Mouse (Mus musculus): ENCODE data around the gene Fzr1. TPM values are rescaled to one million over a fixed set of nuclear protein-coding genes. Genes with fewer than 3 reads are reported as not detected.

The Fzr1 gene
- total and polyA plus RNA-seq, 2 experiments from 2014 or later, result 98.3 to 147 TPM

DNA sequence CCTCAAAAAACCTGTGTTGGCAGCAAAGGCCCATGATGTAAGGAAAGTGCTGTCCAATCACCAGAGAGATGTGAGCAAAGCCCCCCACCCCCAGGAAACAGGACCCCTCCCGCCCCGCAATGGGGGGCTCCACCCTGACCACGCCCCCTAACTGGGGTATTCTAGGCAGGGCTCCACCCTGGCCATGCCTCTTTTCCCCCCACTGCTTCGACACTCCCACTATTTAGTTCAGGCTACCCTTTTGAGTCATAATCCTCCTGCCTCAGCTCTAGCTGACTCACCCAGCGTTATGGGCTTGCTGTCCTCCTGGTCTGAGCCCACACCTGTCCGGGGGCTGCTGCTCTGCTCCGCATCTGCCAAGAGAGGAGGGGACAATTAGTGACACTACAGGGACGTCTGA lies 31.0 kb upstream of the Fzr1 start:
- no peaks in the 10 kb centered on the region for H3K9me3 ChIP-seq (ENCODE audit: low read length)
- H3K9ac ChIP-seq (replicated peaks; ENCODE audit: low read length, poor library complexity, severe bottlenecking), result no peak overlapping the region
- H3K4me1 ChIP-seq (ENCODE audit: insufficient read depth, low read length), result 0 out of 2 replicates have a peak, but pooled peaks cover 5% of the 10 kb centered on the region
- TF ChIP-seq CTCF (IDR thresholded peaks at IDR 0.05), result no peak
- H3K36me3 ChIP-seq (ENCODE audit: insufficient read depth, low read length), result peaks cover 41% of the 10 kb centered on the region
- no peak overlapping the region for H3K27ac ChIP-seq (ENCODE audit: low read depth, low read length)
- H3K4me2 ChIP-seq (ENCODE audit: low read depth, low read length, poor library complexity, severe bottlenecking), result no peak overlapping the region
- WGBS, result 15% methylated on average over 8 of the region's 8 CpGs
- H3K27me3 ChIP-seq (ENCODE audit: insufficient read depth, low read length), result 0 out of 2 replicates have a peak, but pooled peaks cover 4% of the 10 kb centered on the region
- ATAC-seq (ENCODE audit: low FRiP score), result no peak
- no peak for DNase-seq (ENCODE audit: low spot score)
- no peak overlapping the region for H3K4me3 ChIP-seq (ENCODE audit: low read depth, low read length)

DNA sequence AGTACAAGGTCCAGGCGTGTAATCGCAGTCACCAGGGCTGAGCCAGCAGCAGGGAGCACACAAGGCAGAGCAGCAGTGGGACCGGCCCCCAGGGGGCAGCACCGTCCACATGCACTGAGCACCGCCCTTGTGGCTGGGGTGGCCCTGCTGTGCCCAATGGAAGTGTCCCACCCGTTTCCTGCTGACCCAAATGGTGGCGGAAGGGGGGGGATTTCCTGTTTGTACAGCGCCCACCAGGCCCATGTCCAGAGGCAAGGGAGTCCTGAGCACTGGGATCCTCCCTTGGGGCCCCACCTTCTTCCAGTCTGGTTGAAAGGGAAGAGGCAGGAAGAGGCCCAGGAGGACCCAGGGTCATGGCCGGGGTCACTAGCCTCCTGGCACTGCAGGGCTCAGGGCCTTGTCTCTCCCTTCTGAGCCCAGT lies 30.6 kb upstream of the Fzr1 start:
- Histone ChIP-seq H3K36me3 (ENCODE audit: insufficient read depth, low read length) (peaks cover 42% of the 10 kb centered on the region), H3K27ac (ENCODE audit: low read depth, low read length) (no peak overlapping the region), H3K9me3 (ENCODE audit: low read length) (no peaks in the 10 kb centered on the region), H3K27me3 (ENCODE audit: insufficient read depth, low read length) (0 out of 2 replicates have a peak, but pooled peaks cover 4% of the 10 kb centered on the region), H3K4me2 (ENCODE audit: low read depth, low read length, poor library complexity, severe bottlenecking) (no peak overlapping the region), H3K4me3 (ENCODE audit: low read depth, low read length) (no peak overlapping the region), H3K9ac (replicated peaks; ENCODE audit: low read length, poor library complexity, severe bottlenecking) (no peak overlapping the region), H3K4me1 (ENCODE audit: insufficient read depth, low read length) (0 out of 2 replicates have a peak, but pooled peaks cover 3% of the 10 kb centered on the region)
- TF ChIP-seq CTCF (IDR thresholded peaks at IDR 0.05), result peak; percentile 74
- WGBS, result 32% methylated on average over 9 of the region's 9 CpGs
- ATAC-seq (ENCODE audit: low FRiP score) (0 out of 2 replicates have a peak, but pooled peaks have one; percentile 13), DNase-seq (ENCODE audit: low spot score) (peak; percentile 62)

DNA sequence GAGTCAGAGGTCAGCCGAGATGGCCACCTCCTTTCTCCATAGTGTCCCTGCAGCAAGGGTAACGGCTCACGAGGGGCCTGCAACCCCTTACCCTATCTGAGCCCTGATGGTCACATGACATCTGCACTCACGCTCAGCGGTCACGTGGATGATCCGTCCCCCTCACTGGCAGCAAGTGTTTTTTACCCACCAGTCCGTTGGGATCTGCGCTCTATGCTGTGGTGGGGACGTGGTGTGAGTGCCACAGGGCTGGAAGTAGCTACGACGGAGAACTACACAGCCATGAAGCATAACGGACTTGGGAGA lies 30.1 kb upstream of the Fzr1 start:
- Histone ChIP-seq H3K4me2 (ENCODE audit: low read depth, low read length, poor library complexity, severe bottlenecking) (no peak overlapping the region), H3K4me3 (ENCODE audit: low read depth, low read length) (no peak overlapping the region), H3K9me3 (ENCODE audit: low read length) (no peaks in the 10 kb centered on the region), H3K36me3 (ENCODE audit: insufficient read depth, low read length) (peaks cover 42% of the 10 kb centered on the region), H3K27ac (ENCODE audit: low read depth, low read length) (no peak overlapping the region), H3K9ac (replicated peaks; ENCODE audit: low read length, poor library complexity, severe bottlenecking) (no peak overlapping the region), H3K27me3 (ENCODE audit: insufficient read depth, low read length) (0 out of 2 replicates have a peak, but pooled peaks cover 4% of the 10 kb centered on the region), H3K4me1 (ENCODE audit: insufficient read depth, low read length) (0 out of 2 replicates have a peak, but pooled peaks cover 3% of the 10 kb centered on the region)
- no peak for ATAC-seq (ENCODE audit: low FRiP score)
- no peak for TF ChIP-seq CTCF (IDR thresholded peaks at IDR 0.05)
- WGBS, result 54% methylated on average over 13 of the region's 13 CpGs
- DNase-seq (ENCODE audit: low spot score), result no peak

DNA sequence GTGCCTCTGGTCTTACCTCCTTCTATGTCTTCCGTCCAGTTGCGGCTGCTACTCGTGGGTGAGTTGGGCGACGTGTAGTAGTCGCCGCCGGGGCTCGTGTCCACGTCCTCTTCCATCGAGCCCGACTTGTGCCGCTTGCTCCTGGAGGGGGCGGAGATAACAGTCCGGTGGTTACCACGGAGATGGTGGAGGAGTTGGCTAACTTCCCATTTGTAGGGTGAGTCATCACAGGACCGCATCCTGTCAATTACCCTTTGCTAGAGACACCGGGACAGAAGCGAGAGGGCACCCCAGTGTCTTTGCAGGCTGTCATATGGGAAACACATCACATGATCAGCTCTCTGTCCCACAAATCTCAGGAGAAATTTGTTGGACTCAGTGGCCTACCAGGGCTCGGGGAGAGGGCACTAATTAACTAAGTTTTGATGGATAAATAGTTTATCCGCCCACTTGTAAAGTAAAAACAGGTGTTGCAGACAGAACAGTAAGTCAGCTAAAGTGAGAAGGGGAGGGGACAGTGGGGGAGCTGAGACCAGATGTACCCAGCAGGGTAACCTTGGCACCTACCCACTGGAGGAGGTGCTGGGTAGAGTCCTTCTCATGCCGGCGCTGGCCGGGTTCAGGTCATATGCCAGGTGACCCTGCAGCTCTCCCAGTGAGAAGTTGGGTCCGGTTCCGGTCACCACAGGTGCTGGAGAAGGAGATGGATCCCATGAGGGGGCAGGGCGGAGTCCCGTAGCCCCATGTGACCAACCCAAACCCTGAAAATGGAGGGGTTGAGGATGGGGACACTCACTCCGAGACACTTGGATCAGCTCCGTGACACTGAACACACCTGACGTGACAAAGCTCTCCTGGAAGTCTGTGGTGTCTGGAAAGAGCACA lies 29.5 kb upstream of the Fzr1 start:
- H3K27ac ChIP-seq (ENCODE audit: low read depth, low read length), result no peak overlapping the region
- H3K4me3 ChIP-seq (ENCODE audit: low read depth, low read length), result no peak overlapping the region
- peaks cover 47% of the 10 kb centered on the region for H3K36me3 ChIP-seq (ENCODE audit: insufficient read depth, low read length)
- no peak for TF ChIP-seq CTCF (IDR thresholded peaks at IDR 0.05)
- 38% methylated on average over 31 of the region's 31 CpGs for WGBS
- no peak for ATAC-seq (ENCODE audit: low FRiP score)
- no peaks in the 10 kb centered on the region for H3K9me3 ChIP-seq (ENCODE audit: low read length)
- 0 out of 2 replicates have a peak, but pooled peaks cover 3% of the 10 kb centered on the region for H3K4me1 ChIP-seq (ENCODE audit: insufficient read depth, low read length)
- no peak overlapping the region; the same call in 1 of the 2 replicates for H3K9ac ChIP-seq (replicated peaks; ENCODE audit: low read length, poor library complexity, severe bottlenecking)
- DNase-seq (ENCODE audit: low spot score), result peak; percentile 88
- peak overlapping the region; percentile 22; the same call in 1 of the 2 replicates for H3K4me2 ChIP-seq (ENCODE audit: low read depth, low read length, poor library complexity, severe bottlenecking)
- 0 out of 2 replicates have a peak, but pooled peaks cover 4% of the 10 kb centered on the region for H3K27me3 ChIP-seq (ENCODE audit: insufficient read depth, low read length)

DNA sequence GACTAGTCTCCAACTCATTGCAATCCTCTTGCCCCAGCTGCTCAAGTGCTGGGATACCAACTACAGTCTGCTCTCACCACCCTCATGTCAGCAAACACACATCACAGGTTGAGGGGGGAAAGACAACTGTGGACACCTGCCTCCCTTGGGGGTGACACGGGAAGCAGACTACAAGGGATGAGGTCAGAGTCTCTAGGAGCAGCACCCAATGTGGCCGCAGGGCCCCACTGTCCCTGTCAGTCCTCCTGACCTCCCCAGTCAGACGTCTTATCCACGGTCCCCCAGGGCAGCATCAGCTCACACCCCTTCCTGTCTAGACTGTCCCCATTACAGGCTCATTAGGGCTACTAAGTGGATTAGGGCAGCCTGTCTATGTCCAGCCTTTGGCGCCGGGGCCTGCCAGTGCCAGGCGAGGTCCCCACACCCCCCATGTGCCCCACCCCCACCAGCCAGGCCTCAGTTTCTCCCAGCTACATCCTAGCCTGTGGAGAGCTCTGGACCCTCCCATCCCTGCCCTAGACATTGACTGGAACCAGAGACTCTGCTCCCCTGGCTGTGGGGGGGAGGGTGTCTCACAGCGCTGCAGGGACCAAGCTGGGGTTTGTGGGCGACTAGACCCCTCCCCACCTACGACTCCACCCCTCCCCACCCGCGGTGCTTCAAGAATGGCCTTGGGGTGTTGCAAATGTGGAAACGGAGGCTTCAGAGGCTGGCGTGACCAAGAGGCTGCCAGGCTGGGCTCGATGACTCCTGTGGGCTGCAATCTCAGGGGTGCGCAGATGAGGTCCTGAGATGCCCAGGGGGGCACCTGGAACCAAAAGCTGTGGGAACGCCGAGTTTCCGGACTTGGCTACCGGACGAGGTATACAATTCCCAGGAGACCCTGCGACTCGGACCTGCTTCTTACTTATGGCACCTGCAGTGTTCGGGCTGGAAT lies 28.5 kb upstream of the Fzr1 start:
- Histone ChIP-seq H3K27me3 (ENCODE audit: insufficient read depth, low read length) (0 out of 2 replicates have a peak, but pooled peaks cover 4% of the 10 kb centered on the region), H3K36me3 (ENCODE audit: insufficient read depth, low read length) (peaks cover 47% of the 10 kb centered on the region), H3K9ac (replicated peaks; ENCODE audit: low read length, poor library complexity, severe bottlenecking) (no peak overlapping the region; the same call in 1 of the 2 replicates), H3K4me1 (ENCODE audit: insufficient read depth, low read length) (0 out of 2 replicates have a peak, but pooled peaks cover 3% of the 10 kb centered on the region), H3K27ac (ENCODE audit: low read depth, low read length) (no peak overlapping the region), H3K4me2 (ENCODE audit: low read depth, low read length, poor library complexity, severe bottlenecking) (no peak overlapping the region), H3K9me3 (ENCODE audit: low read length) (no peaks in the 10 kb centered on the region), H3K4me3 (ENCODE audit: low read depth, low read length) (no peak overlapping the region)
- no peak for TF ChIP-seq CTCF (IDR thresholded peaks at IDR 0.05)
- DNase-seq (ENCODE audit: low spot score) (no peak), ATAC-seq (ENCODE audit: low FRiP score) (no peak)
- WGBS, result 36% methylated on average over 24 of the region's 24 CpGs

Measured in midbrain, postnatal 0 days (tissue).